Mouse (Mus musculus): ENCODE data around the gene Rab25.

DNA sequence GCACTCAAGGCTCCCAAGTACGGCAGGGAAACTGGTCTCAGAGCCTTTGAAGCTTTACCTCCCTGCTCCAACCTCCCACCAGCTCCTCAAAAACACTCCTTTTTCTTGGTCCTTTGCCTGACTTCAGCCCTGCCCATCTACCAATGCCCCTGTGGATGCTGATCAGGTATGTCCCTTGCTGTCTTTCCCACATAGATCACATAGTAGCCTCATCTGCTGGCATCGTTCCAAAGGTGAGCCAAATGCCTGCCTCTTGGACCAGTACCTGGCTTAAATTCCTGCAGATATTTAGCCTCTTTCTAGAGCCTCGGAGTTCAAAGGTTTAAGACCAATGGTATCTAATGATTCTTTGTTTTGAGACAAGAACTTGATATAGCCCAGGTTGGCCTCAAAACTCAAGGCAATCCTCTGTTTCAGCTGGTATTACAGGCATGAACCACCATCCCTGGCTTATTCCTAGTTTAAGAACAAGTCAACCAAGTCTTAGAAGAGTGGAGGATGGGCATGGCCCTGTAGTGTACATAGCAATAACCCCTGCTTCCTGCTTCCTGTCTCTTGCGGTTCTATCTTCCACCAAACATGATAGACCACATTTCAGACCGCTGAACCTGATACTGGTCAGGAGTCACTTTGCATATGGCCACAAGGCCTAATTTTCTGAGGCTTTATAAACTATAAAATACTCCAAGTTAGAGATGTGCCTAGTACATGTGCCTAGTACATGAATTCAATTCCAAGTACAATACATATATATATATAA, 4.3 kb downstream of the Rab25 start:
- TF ChIP-seq EP300 (IDR thresholded peaks at IDR 0.05; ENCODE audit: low read depth) = no peak
- TF ChIP-seq CTCF (IDR thresholded peaks at IDR 0.05; ENCODE audit: low read depth) = no peak

Data from liver, postnatal 0 days (tissue).